Mouse (Mus musculus): Measurements from ENCODE around the gene Rpl37. TPM values are rescaled to one million over a fixed set of nuclear protein-coding genes. Genes with fewer than 3 reads are reported as not detected.

The Rpl37 gene
- polyA plus RNA-seq, 1 experiment from 2014 or later, result 412 TPM

GRCm38 (mm10) chr15:5119192-5119591 lies 2.7 kb downstream of the Rpl37 start:
- H3K4me3 ChIP-seq (ENCODE audit: low read depth, low read length), result no peak overlapping the region
- peak overlapping the region; percentile 48 for H3K9ac ChIP-seq (replicated peaks)
- ATAC-seq (no peak), DNase-seq (no peak)
- H3K4me2 ChIP-seq (ENCODE audit: low read depth, low read length), result peak overlapping the region; percentile 75
- H3K36me3 ChIP-seq (replicated peaks; ENCODE audit: insufficient read depth, low read length), result peaks cover 46% of the 10 kb centered on the region
- no peaks in the 10 kb centered on the region for H3K27me3 ChIP-seq (ENCODE audit: insufficient read depth, low read length)
- peaks cover 22% of the 10 kb centered on the region for H3K4me1 ChIP-seq (ENCODE audit: insufficient read depth)
- TF ChIP-seq CTCF (IDR thresholded peaks at IDR 0.05; ENCODE audit: low read depth) (no peak), EP300 (IDR thresholded peaks at IDR 0.05; ENCODE audit: low read depth) (no peak)
- no peaks in the 10 kb centered on the region for H3K9me3 ChIP-seq (ENCODE audit: low read length)
- 71% methylated on average over 2 of the region's 2 CpGs for WGBS (ENCODE audit: insufficient replicate concordance)
- H3K27ac ChIP-seq (ENCODE audit: low read depth), result no peak overlapping the region

- H3K9me3 ChIP-seq (ENCODE audit: low read length), result no peaks in the 10 kb centered on the region
- H3K4me3 ChIP-seq (ENCODE audit: low read depth, low read length), result no peak overlapping the region
- H3K27ac ChIP-seq (ENCODE audit: low read depth), result no peak overlapping the region
- H3K27me3 ChIP-seq (ENCODE audit: insufficient read depth, low read length), result no peaks in the 10 kb centered on the region
- no peak overlapping the region; the same call in 1 of the 2 replicates for H3K9ac ChIP-seq (replicated peaks)
- 82% methylated on average over 2 of the region's 2 CpGs for WGBS (ENCODE audit: insufficient replicate concordance)
- H3K36me3 ChIP-seq (replicated peaks; ENCODE audit: insufficient read depth, low read length), result peaks cover 49% of the 10 kb centered on the region
- no peak for DNase-seq
- H3K4me1 ChIP-seq (ENCODE audit: insufficient read depth), result peaks cover 21% of the 10 kb centered on the region
- no peak overlapping the region for H3K4me2 ChIP-seq (ENCODE audit: low read depth, low read length)
- TF ChIP-seq CTCF (IDR thresholded peaks at IDR 0.05; ENCODE audit: low read depth) (peak; percentile 47; the same call in 1 of the 2 replicates), EP300 (IDR thresholded peaks at IDR 0.05; ENCODE audit: low read depth) (no peak)
- no peak for ATAC-seq
Measured at GRCm38 (mm10) chr15:5119707-5120106, 3.3 kb downstream of the Rpl37 start.

DNA sequence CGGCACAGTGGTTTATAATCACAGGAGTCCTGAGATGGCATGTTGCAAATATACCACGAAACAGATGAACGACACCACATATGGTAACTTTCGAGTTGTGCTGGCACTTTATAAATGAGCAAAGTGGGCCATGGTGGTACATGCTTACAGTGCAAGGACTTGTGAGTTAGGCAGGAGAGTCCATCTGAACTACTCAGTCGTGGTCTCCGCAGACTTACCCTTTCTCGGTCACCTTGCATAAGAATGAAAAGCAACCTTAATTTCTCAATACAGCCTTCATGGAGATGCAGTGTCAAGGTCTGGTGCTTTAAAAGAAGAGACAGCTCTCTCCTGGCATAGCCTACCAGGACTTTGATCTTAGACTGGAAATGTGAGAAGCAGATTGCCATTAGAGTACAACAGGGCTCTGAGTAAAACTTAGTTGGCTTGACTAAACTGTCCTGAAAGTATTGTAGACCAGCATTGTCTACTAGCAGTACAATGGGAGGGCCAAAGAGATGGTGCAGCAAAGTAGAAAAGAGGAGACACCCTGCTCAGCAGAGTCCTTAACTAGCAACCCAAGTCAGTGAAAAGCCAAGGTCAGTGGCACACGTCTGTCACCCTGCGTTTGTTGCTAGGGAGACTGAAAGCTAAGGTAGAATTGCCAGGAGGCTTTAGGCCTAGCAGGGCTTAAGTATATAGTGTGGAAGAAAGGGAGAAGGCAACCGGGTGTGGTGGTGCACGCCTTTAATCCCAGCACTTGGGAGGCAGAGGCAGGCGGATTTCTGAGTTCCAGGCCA lies 5.3 kb downstream of the Rpl37 start:
- no peak overlapping the region for H3K27ac ChIP-seq (ENCODE audit: low read depth)
- H3K4me2 ChIP-seq (ENCODE audit: low read depth, low read length), result no peak overlapping the region
- H3K36me3 ChIP-seq (replicated peaks; ENCODE audit: insufficient read depth, low read length), result peaks cover 51% of the 10 kb centered on the region
- peaks cover 13% of the 10 kb centered on the region for H3K4me1 ChIP-seq (ENCODE audit: insufficient read depth)
- DNase-seq, result no peak
- H3K9ac ChIP-seq (replicated peaks), result no peak overlapping the region
- H3K27me3 ChIP-seq (ENCODE audit: insufficient read depth, low read length), result no peaks in the 10 kb centered on the region
- H3K4me3 ChIP-seq (ENCODE audit: low read depth, low read length), result no peak overlapping the region
- ATAC-seq, result no peak
- 80% methylated on average over 12 of the region's 12 CpGs for WGBS (ENCODE audit: insufficient replicate concordance)
- no peaks in the 10 kb centered on the region for H3K9me3 ChIP-seq (ENCODE audit: low read length)
- TF ChIP-seq EP300 (IDR thresholded peaks at IDR 0.05; ENCODE audit: low read depth), result no peak
- no peak for TF ChIP-seq CTCF (IDR thresholded peaks at IDR 0.05; ENCODE audit: low read depth)

GRCm38 (mm10) chr15:5126456-5126855 lies 10.0 kb downstream of the Rpl37 start:
- H3K4me3 ChIP-seq (ENCODE audit: low read depth, low read length), result no peak overlapping the region
- H3K4me2 ChIP-seq (ENCODE audit: low read depth, low read length), result no peak overlapping the region
- no peak for TF ChIP-seq EP300 (IDR thresholded peaks at IDR 0.05; ENCODE audit: low read depth)
- TF ChIP-seq CTCF (IDR thresholded peaks at IDR 0.05; ENCODE audit: low read depth), result no peak
- H3K9me3 ChIP-seq (ENCODE audit: low read length), result no peaks in the 10 kb centered on the region
- ATAC-seq (no peak), DNase-seq (no peak)
- peaks cover 19% of the 10 kb centered on the region for H3K36me3 ChIP-seq (replicated peaks; ENCODE audit: insufficient read depth, low read length)
- 64% methylated on average over 4 of the region's 4 CpGs for WGBS (ENCODE audit: insufficient replicate concordance)
- H3K27ac ChIP-seq (ENCODE audit: low read depth), result 0 out of 2 replicates have a peak overlapping the region, but pooled peaks have one; percentile 5
- no peaks in the 10 kb centered on the region for H3K27me3 ChIP-seq (ENCODE audit: insufficient read depth, low read length)
- H3K4me1 ChIP-seq (ENCODE audit: insufficient read depth), result peaks cover 4% of the 10 kb centered on the region; the same call in 1 of the 2 replicates
- no peak overlapping the region for H3K9ac ChIP-seq (replicated peaks)

GRCm38 (mm10) chr15:5127487-5127886 lies 11.0 kb downstream of the Rpl37 start:
- no peak for ATAC-seq
- peaks cover 4% of the 10 kb centered on the region; the same call in 1 of the 2 replicates for H3K4me1 ChIP-seq (ENCODE audit: insufficient read depth)
- H3K36me3 ChIP-seq (replicated peaks; ENCODE audit: insufficient read depth, low read length), result peaks cover 12% of the 10 kb centered on the region
- no peak for DNase-seq
- TF ChIP-seq EP300 (IDR thresholded peaks at IDR 0.05; ENCODE audit: low read depth) (no peak), CTCF (IDR thresholded peaks at IDR 0.05; ENCODE audit: low read depth) (no peak)
- no peak overlapping the region for H3K27ac ChIP-seq (ENCODE audit: low read depth)
- no peaks in the 10 kb centered on the region for H3K27me3 ChIP-seq (ENCODE audit: insufficient read depth, low read length)
- H3K9me3 ChIP-seq (ENCODE audit: low read length), result no peaks in the 10 kb centered on the region
- 67% methylated on average over 2 of the region's 2 CpGs for WGBS (ENCODE audit: insufficient replicate concordance)
- no peak overlapping the region for H3K9ac ChIP-seq (replicated peaks)
- no peak overlapping the region for H3K4me2 ChIP-seq (ENCODE audit: low read depth, low read length)
- no peak overlapping the region for H3K4me3 ChIP-seq (ENCODE audit: low read depth, low read length)

- H3K36me3 ChIP-seq (replicated peaks; ENCODE audit: insufficient read depth, low read length), result peaks cover 6% of the 10 kb centered on the region
- H3K9me3 ChIP-seq (ENCODE audit: low read length), result no peaks in the 10 kb centered on the region
- H3K4me3 ChIP-seq (ENCODE audit: low read depth, low read length), result no peak overlapping the region
- 53% methylated on average over 5 of the region's 5 CpGs for WGBS (ENCODE audit: insufficient replicate concordance)
- peaks cover 7% of the 10 kb centered on the region for H3K4me1 ChIP-seq (ENCODE audit: insufficient read depth)
- H3K9ac ChIP-seq (replicated peaks), result no peak overlapping the region
- H3K4me2 ChIP-seq (ENCODE audit: low read depth, low read length), result no peak overlapping the region
- H3K27ac ChIP-seq (ENCODE audit: low read depth), result no peak overlapping the region
- H3K27me3 ChIP-seq (ENCODE audit: insufficient read depth, low read length), result no peaks in the 10 kb centered on the region
- no peak for ATAC-seq
- DNase-seq, result no peak
- TF ChIP-seq CTCF (IDR thresholded peaks at IDR 0.05; ENCODE audit: low read depth) (peak; percentile 21; the same call in 1 of the 2 replicates), EP300 (IDR thresholded peaks at IDR 0.05; ENCODE audit: low read depth) (no peak)
Measured at GRCm38 (mm10) chr15:5128176-5128940, 11.9 kb downstream of the Rpl37 start.
